ENCODE assay signal across 9 mouse cellular contexts in genomic region chr8:11010398-11010797, GRCm38 (mm10). TPM values are rescaled to one million over a fixed set of nuclear protein-coding genes. Genes with fewer than 3 reads are reported as not detected.
DNase-seq lines count a peak whose midpoint lies in the region; ATAC-seq and TF ChIP-seq lines count a peak whose summit lies in the region.
"Had no signal": no experiment of that assay in that cellular context is flagged by ENCODE, and none has a peak within 500 bp of the region (broad histone marks: within the 10 kb centered on the region; RNA-seq: fewer than 3 reads in every experiment).

No protein-coding gene starts in this region.

- H3K9ac ChIP-seq in limb, embryonic 13.5 days: no peak overlapping the region
- H3K9ac ChIP-seq in neural tube, embryonic 15.5 days (replicated peaks): peak overlapping the region; percentile 72; the same call in 1 of the 2 replicates

- DNase-seq in kidney, postnatal 4 days: no peak
- DNase-seq in kidney, adult 2 months: no peak
- DNase-seq: lung, postnatal 10 days had no signal

- H3K4me2 ChIP-seq in limb, embryonic 13.5 days (replicated peaks): peak overlapping the region; percentile 98; the same call in 1 of the 2 replicates
- peak overlapping the region; percentile 93 for H3K4me2 ChIP-seq in neural tube, embryonic 15.5 days

- TF ChIP-seq POLR2A in kidney, adult 2 months (IDR thresholded peaks at IDR 0.05; ENCODE audit: low read depth, low read length): no peak

- WGBS in limb, embryonic 13.5 days: 35% methylated on average over 11 of the region's 11 CpGs
- 34% methylated on average over 11 of the region's 11 CpGs for WGBS in neural tube, embryonic 15.5 days
- WGBS in kidney, adult 2 months: 59% methylated on average over 11 of the region's 11 CpGs

- H3K4me1 ChIP-seq in erythroblast, embryonic 14.5 days (ENCODE audit: control insufficient read depth): peaks cover 49% of the 10 kb centered on the region
- H3K4me1 ChIP-seq in megakaryocyte, embryonic 14.5 days: peaks cover 67% of the 10 kb centered on the region
- H3K4me1 ChIP-seq in limb, embryonic 13.5 days: peaks cover 31% of the 10 kb centered on the region
- peaks cover 49% of the 10 kb centered on the region for H3K4me1 ChIP-seq in neural tube, embryonic 15.5 days
- H3K4me1 ChIP-seq in kidney, adult 2 months (ENCODE audit: control insufficient read depth, insufficient read depth, low read length): peaks cover 20% of the 10 kb centered on the region; the same call in 1 of the 2 replicates

- peaks cover 28% of the 10 kb centered on the region for H3K27me3 ChIP-seq in erythroblast, embryonic 14.5 days (ENCODE audit: control insufficient read depth)
- H3K27me3 ChIP-seq in megakaryocyte, embryonic 14.5 days (replicated peaks): no peaks in the 10 kb centered on the region
- H3K27me3 ChIP-seq in limb, embryonic 13.5 days: 0 out of 2 replicates have a peak, but pooled peaks cover 2% of the 10 kb centered on the region
- no peaks in the 10 kb centered on the region for H3K27me3 ChIP-seq in neural tube, embryonic 15.5 days (replicated peaks)
- H3K27me3 ChIP-seq in kidney, adult 2 months (replicated peaks; ENCODE audit: control insufficient read depth, insufficient read depth, low read length): no peaks in the 10 kb centered on the region

- H3K36me3 ChIP-seq in erythroblast, embryonic 14.5 days (ENCODE audit: control insufficient read depth): peaks cover 22% of the 10 kb centered on the region
- H3K36me3 ChIP-seq in megakaryocyte, embryonic 14.5 days (replicated peaks; ENCODE audit: low read length): peaks cover 24% of the 10 kb centered on the region
- peaks cover 15% of the 10 kb centered on the region for H3K36me3 ChIP-seq in limb, embryonic 13.5 days
- H3K36me3 ChIP-seq in neural tube, embryonic 15.5 days: no peaks in the 10 kb centered on the region
- no peaks in the 10 kb centered on the region; the same call in 1 of the 2 replicates for H3K36me3 ChIP-seq in kidney, adult 2 months (ENCODE audit: control insufficient read depth, insufficient read depth, low read length)

- H3K27ac ChIP-seq in limb, embryonic 13.5 days: no peak overlapping the region
- peak overlapping the region; percentile 98 for H3K27ac ChIP-seq in neural tube, embryonic 15.5 days (replicated peaks)
- no peak overlapping the region for H3K27ac ChIP-seq in kidney, adult 2 months (ENCODE audit: insufficient read depth, low read depth, low read length)

- H3K4me3 ChIP-seq in erythroblast, embryonic 14.5 days (replicated peaks): peak overlapping the region; percentile 89
- peak overlapping the region; percentile 100 for H3K4me3 ChIP-seq in megakaryocyte, embryonic 14.5 days (replicated peaks)
- no peak overlapping the region for H3K4me3 ChIP-seq in limb, embryonic 13.5 days
- no peak overlapping the region for H3K4me3 ChIP-seq in neural tube, embryonic 15.5 days (replicated peaks)
- no peak overlapping the region for H3K4me3 ChIP-seq in kidney, adult 2 months (ENCODE audit: insufficient read depth, low read depth, low read length)

- ATAC-seq in erythroblast, adult 5-6 weeks (replicated peaks; ENCODE audit: low FRiP score, poor library complexity, severe bottlenecking): no peak
- ATAC-seq in megakaryocyte, adult 5-6 weeks (ENCODE audit: poor library complexity, severe bottlenecking): no peak
- no peak for ATAC-seq in limb, embryonic 13.5 days (ENCODE audit: low FRiP score, low read depth)
- ATAC-seq in neural tube, embryonic 15.5 days (ENCODE audit: low FRiP score): no peak

- H3K9me3 ChIP-seq in erythroblast, embryonic 14.5 days (ENCODE audit: control insufficient read depth, low read length): no peaks in the 10 kb centered on the region
- no peaks in the 10 kb centered on the region for H3K9me3 ChIP-seq in megakaryocyte, embryonic 14.5 days
- H3K9me3 ChIP-seq in limb, embryonic 13.5 days: no peaks in the 10 kb centered on the region
- no peaks in the 10 kb centered on the region for H3K9me3 ChIP-seq in neural tube, embryonic 15.5 days (replicated peaks)

- no peak for TF ChIP-seq CTCF in kidney, adult 2 months (conservative IDR thresholded peaks at IDR 0.05; ENCODE audit: insufficient read depth, insufficient read length, low read depth, low read length)

RNA-seq across cellular contexts. Expression of gene Irs2, which starts 2.1 kb away (rescaled TPM):
- 2.8 and 3.3 TPM in 2 replicates for polyA plus RNA-seq in erythroblast, embryonic 14.5 days (2012)
- total RNA-seq in erythroblast, adult 5-6 weeks (2015; ENCODE audit: low replicate concordance): 12.1 and 15.2 TPM in 2 replicates
- total RNA-seq in erythroblast, adult 5-6 weeks (2017; ENCODE audit: low replicate concordance): 10.6 and 13.5 TPM in 2 replicates
- polyA plus RNA-seq in megakaryocyte, embryonic 14.5 days (2012; ENCODE audit: insufficient read depth, low replicate concordance): 77.5 and 176 TPM in 2 replicates
- total RNA-seq in megakaryocyte, adult 5-6 weeks (2015): 12.3 and 12.5 TPM in 2 replicates
- 7.6 and 10.9 TPM in 2 replicates for total RNA-seq in megakaryocyte, adult 5-6 weeks (2017)
- 7.9 and 8.6 TPM in 2 replicates for polyA plus RNA-seq in limb, embryonic 13.5 days (2015; fragmentation: Nextera tagmentation; extraction: Ambion mirVana)
- 5.2 and 5.7 TPM in 2 replicates for polyA plus RNA-seq in neural tube, embryonic 15.5 days (2015; fragmentation: Nextera tagmentation; extraction: Ambion mirVana)
- polyA plus RNA-seq in kidney, adult 2 months (2012; rRNA removed): 10.4 and 10.5 TPM in 2 replicates

Comparison
In these comparisons a context has a peak if more than half of its experiments do, and no peak if none do; other contexts are left out.
1. H3K4me3 ChIP-seq: peak in erythroblast, embryonic 14.5 days (single experiment) and megakaryocyte, embryonic 14.5 days (single experiment); none in limb, embryonic 13.5 days (single experiment), neural tube, embryonic 15.5 days (single experiment) and kidney, adult 2 months (single experiment).